Mouse (Mus musculus): ENCODE measurements around the gene Lsamp.
A peak's percentile ranks its signal among the peaks of the same experiment; 100 is the strongest.
"Not testable (repeated sequence)": the region's sequence is repeated elsewhere in the genome, so short reads cannot be mapped to it uniquely, and the experiment has no call there.

Lsamp gene

GRCm38 (mm10) chr16:41917057-41917821, 1933.1 kb downstream of the Lsamp start:
- DNase-seq (ENCODE audit: extremely low spot score, low spot score) = no peak

DNA sequence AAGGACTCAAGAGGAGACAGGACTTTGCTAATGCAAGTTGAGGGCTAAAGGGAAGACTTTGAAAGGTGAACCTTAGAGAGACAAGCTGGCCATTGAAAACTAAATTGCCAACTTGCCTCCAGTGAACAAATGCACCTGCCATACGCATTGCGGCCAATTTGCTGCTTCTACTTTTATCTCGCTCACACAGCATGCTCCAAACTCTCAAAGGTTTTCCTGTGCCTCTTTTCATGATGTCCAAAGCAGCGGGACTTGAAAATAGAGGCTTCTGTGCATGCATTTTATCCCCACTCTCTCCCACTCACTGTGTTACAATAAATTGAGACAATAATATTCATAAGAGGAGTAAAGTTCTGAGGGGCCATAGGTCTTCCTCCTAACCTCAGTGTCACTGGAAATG, 1945.4 kb downstream of the Lsamp start:
- no peak for DNase-seq (ENCODE audit: extremely low spot score, low spot score)

GRCm38 (mm10) chr16:41935701-41936100, 1951.5 kb downstream of the Lsamp start:
- no peak for DNase-seq (ENCODE audit: extremely low spot score, low spot score)

GRCm38 (mm10) chr16:41936908-41937595, 1952.9 kb downstream of the Lsamp start:
- DNase-seq (ENCODE audit: extremely low spot score, low spot score) = no peak

GRCm38 (mm10) chr16:41937596-41937990, 1953.4 kb downstream of the Lsamp start:
- no peak for DNase-seq (ENCODE audit: extremely low spot score, low spot score)

DNA sequence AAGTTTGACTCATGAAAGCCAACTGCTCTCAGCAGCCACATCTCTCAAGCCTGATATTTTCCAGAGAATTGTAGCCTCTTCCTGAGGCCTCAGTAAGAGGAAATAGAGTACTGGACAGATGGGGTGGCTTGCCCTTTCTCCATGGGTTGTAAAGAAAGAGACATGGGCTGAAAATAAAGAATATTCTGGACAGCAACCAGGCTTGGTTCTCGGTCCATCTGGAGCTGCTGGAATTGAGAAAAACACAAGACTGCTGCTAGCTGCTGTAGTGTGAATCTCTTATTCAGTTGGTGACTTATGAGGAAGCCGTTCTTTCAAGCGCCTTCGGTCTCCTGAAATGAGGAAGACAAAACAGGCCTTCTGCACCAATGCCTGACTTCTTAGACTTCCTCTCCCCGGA, 1954.1 kb downstream of the Lsamp start:
- DNase-seq (ENCODE audit: extremely low spot score, low spot score) = no peak

GRCm38 (mm10) chr16:41941591-41942315, 1957.6 kb downstream of the Lsamp start:
- no peak for DNase-seq (ENCODE audit: extremely low spot score, low spot score)

GRCm38 (mm10) chr16:41957811-41958210, 1973.7 kb downstream of the Lsamp start:
- no peak for DNase-seq (ENCODE audit: extremely low spot score, low spot score)

DNA sequence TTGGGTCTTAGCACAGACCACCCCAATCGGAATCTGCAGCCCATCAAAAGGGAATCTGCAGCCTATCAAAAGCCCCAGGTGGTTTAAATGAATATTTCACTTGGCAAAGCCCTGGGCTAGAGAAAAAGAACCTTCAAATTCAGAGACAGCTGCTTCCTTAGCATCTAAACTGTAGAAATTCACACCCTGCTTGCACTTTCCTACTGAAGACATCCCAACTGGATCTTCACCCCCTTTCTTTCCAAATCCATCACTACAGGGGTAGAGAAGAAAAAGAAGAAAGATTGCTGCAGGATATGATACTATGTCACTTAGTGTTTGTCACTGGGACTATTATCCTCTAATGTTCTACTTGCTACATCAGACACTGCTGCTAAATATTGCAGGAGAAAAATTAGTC, 1981.5 kb downstream of the Lsamp start:
- no peak for DNase-seq (ENCODE audit: extremely low spot score, low spot score)

- DNase-seq (ENCODE audit: extremely low spot score, low spot score) = no peak
Observed at GRCm38 (mm10) chr16:41969215-41969614, 1985.1 kb downstream of the Lsamp start.

GRCm38 (mm10) chr16:41974866-41975719, 1990.9 kb downstream of the Lsamp start:
- DNase-seq (ENCODE audit: extremely low spot score, low spot score) = peak; percentile 15

DNA sequence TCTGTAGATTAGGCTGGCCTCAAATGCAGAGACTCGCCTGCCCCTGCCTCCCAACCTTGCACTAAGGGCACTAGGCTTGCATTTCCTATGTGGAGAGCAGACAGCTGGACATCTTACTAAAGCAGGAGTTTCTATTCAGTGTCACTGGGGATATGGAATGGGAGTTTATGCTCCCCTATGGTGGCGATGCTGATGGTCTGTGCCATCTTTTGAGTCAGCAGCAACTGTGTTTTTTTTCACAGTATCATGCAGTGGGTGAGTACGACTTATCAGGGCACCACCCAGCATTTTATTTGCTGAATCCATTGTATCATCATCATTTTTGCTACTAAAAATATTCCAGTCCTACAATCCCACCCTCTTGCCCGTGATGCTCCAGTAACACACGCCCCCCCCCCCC, 1992.7 kb downstream of the Lsamp start:
- no peak for DNase-seq (ENCODE audit: extremely low spot score, low spot score)

DNA sequence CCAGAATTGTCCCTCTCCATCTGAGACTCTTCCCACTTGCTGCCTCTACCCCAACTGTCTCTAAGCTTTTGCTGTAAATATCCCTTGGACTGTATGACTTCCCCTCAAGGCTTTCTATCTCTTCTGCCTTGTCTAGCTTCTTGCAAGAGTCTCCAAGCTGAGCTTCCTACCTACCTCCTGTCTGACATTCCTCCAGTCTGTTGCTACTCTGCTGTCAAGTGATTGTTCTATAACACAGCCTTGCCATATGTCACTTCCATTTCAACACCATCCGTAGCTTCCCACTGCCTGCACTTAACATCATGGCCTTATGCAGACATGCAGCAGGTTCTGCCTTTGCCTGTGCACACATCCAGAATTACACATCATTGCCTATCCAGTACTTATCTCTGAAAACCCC, 2012.8 kb downstream of the Lsamp start:
- DNase-seq (ENCODE audit: extremely low spot score, low spot score) = no peak

DNA sequence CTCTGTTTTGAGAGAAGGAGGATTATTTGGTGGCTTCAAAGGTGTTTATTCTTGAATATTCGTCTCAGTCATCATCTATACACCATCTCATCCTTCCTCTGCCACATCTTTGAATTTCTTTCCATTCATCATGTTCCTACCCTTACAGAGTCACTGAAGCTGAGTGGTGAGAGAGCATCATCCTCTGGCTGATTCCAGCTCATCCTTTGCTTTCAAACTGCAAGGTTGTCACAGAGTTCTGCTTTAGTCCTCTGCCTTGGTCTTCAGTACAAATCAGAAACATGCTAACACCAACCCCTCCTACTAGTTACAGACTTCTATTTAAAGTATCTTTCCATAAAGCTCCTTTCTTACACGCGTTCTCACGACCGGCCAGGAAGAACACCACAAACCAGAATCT, 2018.8 kb downstream of the Lsamp start:
- DNase-seq (ENCODE audit: extremely low spot score, low spot score) = no peak

- DNase-seq (ENCODE audit: extremely low spot score, low spot score) = not testable (repeated sequence)
Observed at GRCm38 (mm10) chr16:42003506-42003905, 2019.3 kb downstream of the Lsamp start.

- DNase-seq (ENCODE audit: extremely low spot score, low spot score) = no peak
Observed at GRCm38 (mm10) chr16:42004166-42004565, 2020.0 kb downstream of the Lsamp start.

DNA sequence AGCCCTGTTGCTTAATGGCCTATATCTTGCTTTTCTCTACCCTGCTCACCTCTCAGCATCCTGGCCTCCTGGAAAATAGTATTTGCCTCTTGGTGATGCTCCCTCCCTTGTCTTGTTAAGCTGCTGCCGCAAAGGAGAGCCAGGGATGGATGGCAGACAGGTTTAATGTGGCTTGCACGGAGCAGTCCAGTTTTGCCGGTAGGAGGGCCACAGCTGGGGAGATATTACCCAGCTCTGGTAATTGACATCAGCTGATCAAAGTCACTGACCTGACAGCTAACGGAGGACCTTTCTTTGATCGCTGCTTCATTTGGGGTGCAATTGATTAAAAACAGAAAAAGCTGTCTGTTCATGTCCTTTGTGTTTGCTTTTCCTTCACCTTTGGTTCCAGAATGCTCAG, 2030.8 kb downstream of the Lsamp start:
- no peak for DNase-seq (ENCODE audit: extremely low spot score, low spot score)

DNA sequence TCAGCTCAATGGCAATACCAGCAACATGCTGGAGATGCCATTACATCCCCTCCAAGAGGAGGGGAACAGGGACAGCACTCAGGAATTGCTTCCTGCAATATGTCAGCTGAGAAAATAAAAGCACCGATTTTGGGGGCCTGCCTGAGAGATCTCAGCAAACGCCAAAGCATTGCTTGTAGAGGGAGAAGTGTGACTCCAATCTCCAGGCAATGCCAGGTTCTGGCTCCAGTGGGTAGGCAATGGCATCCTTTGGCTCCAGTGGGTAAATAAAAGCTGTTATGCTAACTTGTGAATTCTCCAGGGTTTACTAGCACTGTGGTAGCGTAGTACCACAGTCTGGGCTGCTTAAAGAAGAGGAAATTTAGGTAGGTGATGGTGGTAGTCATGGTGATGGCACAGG, 2031.3 kb downstream of the Lsamp start:
- DNase-seq (ENCODE audit: extremely low spot score, low spot score) = no peak

DNA sequence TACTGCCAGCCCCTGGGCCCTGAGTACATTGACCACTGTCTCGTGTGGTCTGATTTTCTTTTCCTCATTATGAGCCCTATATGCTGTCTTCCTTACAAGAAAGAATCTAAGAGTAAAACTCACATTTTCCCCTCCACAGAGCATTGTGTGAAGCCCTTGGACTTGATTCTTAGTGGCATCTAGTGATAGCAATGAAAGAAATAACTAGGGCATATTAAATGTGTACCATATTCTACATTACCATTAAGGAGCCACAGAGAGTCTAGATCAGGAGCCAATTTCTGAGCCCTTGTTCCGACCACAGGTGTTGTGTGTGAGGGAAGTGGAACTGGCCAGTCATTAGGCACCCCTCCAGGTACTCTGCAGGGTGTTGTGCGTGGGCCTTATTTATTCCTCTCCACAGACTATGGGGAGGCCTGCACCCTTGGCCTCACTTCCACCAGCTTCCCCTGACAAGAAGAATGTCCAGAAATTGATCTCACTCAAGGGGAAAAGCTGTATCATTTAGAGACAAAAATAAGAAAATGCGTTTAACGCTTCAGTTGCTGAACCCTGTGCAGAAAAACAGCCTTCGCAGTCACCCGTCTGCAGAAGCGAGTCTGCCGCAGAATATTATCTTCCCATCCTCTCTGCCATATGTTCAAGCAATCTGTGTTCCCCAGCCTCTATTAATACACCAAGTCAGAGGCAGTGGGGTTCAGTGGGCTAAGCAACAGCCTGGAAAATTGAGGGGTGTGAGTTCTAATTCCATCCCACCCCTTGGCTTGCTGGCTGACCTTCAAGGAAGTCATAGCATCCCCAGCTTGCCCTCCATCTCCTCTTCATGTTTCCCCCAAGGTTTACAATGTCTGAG, 2032.9 kb downstream of the Lsamp start:
- DNase-seq (ENCODE audit: extremely low spot score, low spot score) = no peak

GRCm38 (mm10) chr16:42022566-42022965, 2038.4 kb downstream of the Lsamp start:
- no peak for DNase-seq (ENCODE audit: extremely low spot score, low spot score)

All from neural tube, embryonic 10.5 days (tissue).